Mouse (Mus musculus): Measurements from ENCODE around the gene Akr1b8. TPM values are rescaled to one million over a fixed set of nuclear protein-coding genes. Genes with fewer than 3 reads are reported as not detected.
"Not testable (repeated sequence)": the region's sequence is repeated elsewhere in the genome, so short reads cannot be mapped to it uniquely, and the experiment has no call there.

Akr1b8 gene
- polyA plus RNA-seq, 1 experiment from 2014 or later = 23.0 TPM

DNA sequence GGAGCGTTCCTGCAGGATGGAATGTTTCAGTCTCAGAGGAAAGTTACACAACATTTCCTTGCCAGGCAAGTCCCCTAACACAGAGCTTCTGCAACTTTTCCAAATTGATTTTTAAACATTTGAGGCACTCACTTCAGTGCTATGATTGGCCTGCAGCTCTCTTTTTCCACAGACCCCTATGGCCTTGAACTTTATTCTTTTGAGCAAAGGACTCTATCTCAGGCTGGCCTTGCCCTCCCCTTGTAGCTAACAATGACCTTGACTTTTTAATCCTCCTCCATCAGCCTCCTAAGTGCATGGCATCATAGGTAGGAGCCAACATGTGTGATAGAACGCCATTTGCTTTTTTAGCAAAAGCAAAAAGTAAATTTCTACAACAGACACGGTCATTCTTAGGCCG lies 52.8 kb downstream of the Akr1b8 start:
- ATAC-seq (ENCODE audit: insufficient read depth, low FRiP score, low TSS enrichment) = no peak
- H3K4me3 ChIP-seq (ENCODE audit: low read depth, low read length) = no peak overlapping the region
- H3K36me3 ChIP-seq (ENCODE audit: control insufficient read depth, insufficient read depth, low read length) = no peaks in the 10 kb centered on the region
- no peak for DNase-seq (ENCODE audit: low spot score)
- no peak overlapping the region for H3K27ac ChIP-seq (ENCODE audit: low read depth, low read length)
- no peaks in the 10 kb centered on the region for H3K4me1 ChIP-seq (ENCODE audit: control insufficient read depth, insufficient read depth, low read length)
- H3K9me3 ChIP-seq (ENCODE audit: control insufficient read depth, low read length) = no peaks in the 10 kb centered on the region
- H3K9ac ChIP-seq (ENCODE audit: low read length) = no peak overlapping the region
- WGBS = 93% methylated on average over 4 of the region's 4 CpGs
- H3K27me3 ChIP-seq (ENCODE audit: control insufficient read depth, insufficient read depth, low read length) = no peaks in the 10 kb centered on the region
- no peak overlapping the region for H3K4me2 ChIP-seq (ENCODE audit: low read depth)

DNA sequence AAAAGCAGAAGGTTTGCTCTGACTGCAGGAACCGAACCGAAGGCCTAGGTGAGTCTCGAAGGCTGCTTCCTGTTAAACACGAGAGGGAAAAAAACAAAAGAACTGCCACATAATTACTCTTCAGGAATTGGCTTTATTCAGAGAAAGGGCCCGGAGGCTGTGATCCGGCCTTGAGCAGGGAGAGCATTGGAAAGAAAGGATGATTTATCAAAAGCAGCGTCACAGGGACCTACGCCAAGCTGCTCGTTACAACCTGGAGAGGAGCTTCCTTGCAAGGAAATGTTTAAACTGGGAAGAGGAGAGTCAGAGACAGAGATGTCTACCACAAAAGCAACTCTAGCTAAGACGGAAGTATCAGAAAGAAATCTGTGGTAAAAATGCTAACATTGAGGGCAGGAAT lies 53.5 kb downstream of the Akr1b8 start:
- Histone ChIP-seq H3K9ac (ENCODE audit: low read length) (no peak overlapping the region), H3K4me3 (ENCODE audit: low read depth, low read length) (no peak overlapping the region), H3K27ac (ENCODE audit: low read depth, low read length) (no peak overlapping the region), H3K4me1 (ENCODE audit: control insufficient read depth, insufficient read depth, low read length) (no peaks in the 10 kb centered on the region), H3K27me3 (ENCODE audit: control insufficient read depth, insufficient read depth, low read length) (no peaks in the 10 kb centered on the region), H3K4me2 (ENCODE audit: low read depth) (no peak overlapping the region), H3K36me3 (ENCODE audit: control insufficient read depth, insufficient read depth, low read length) (no peaks in the 10 kb centered on the region), H3K9me3 (ENCODE audit: control insufficient read depth, low read length) (no peaks in the 10 kb centered on the region)
- 85% methylated on average over 10 of the region's 10 CpGs for WGBS
- DNase-seq (ENCODE audit: low spot score) (no peak), ATAC-seq (ENCODE audit: insufficient read depth, low FRiP score, low TSS enrichment) (no peak)

DNA sequence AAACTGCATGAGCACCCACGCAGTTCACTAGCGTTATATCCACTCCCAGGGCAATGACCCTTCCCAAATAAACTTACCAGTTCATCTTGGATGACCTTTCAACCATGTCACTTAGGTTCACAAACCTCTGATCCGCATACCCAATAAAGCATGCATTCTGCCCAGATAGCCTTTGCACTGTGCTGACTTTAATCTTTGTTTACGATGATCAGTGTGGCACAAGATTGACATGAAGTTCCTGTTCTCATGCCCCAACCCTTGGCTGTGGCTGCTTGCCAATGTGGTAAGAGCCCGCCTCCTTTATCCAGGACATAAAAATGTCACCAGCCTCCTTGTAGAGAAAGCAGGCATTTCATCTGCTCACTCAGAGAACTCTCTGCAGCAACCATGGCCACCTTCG lies 58.1 kb downstream of the Akr1b8 start, which contains the start of gene Akr1b7:
Gene Akr1b7 (plus strand): TSS at position 312 of the 400 bp plus-strand sequence.
- no peak within 1 kb of the TSS for H3K4me2 ChIP-seq (ENCODE audit: low read depth)
- no peaks in the 10 kb centered on the region for H3K4me1 ChIP-seq (ENCODE audit: control insufficient read depth, insufficient read depth, low read length)
- DNase-seq (ENCODE audit: low spot score) (no peak), ATAC-seq (ENCODE audit: insufficient read depth, low FRiP score, low TSS enrichment) (no peak)
- H3K27me3 ChIP-seq (ENCODE audit: control insufficient read depth, insufficient read depth, low read length) = no peaks in the 10 kb centered on the region
- WGBS = 88% methylated on average over 6 of the region's 6 CpGs
- H3K9me3 ChIP-seq (ENCODE audit: control insufficient read depth, low read length) = no peaks in the 10 kb centered on the region
- H3K9ac ChIP-seq (ENCODE audit: low read length) = no peak within 1 kb of the TSS
- no peak within 1 kb of the TSS for H3K4me3 ChIP-seq (ENCODE audit: low read depth, low read length)
- no peak within 1 kb of the TSS for H3K27ac ChIP-seq (ENCODE audit: low read depth, low read length)
- H3K36me3 ChIP-seq (ENCODE audit: control insufficient read depth, insufficient read depth, low read length) = no peaks in the 10 kb centered on the region

DNA sequence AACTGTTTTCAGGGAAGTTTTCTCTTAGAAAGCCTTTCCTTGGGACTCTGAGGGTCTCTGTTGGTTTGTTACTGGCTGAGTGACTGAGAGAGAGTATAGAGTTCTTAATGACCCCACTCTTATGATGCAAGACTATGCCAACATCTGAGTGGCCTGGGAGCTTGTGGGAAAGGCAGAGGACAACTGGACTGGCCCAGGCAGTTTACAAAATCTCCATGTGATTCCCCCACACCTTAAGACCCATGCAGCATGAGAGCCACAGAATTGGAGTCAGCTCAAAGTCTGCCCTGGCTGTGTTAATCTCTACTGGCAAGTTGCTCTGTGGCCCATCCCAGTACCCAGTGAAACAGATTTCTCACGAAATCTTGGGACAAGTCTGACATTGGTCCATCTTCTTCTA lies 58.8 kb downstream of the Akr1b8 start:
- Histone ChIP-seq H3K27me3 (ENCODE audit: control insufficient read depth, insufficient read depth, low read length) (no peaks in the 10 kb centered on the region), H3K27ac (ENCODE audit: low read depth, low read length) (no peak overlapping the region), H3K4me3 (ENCODE audit: low read depth, low read length) (no peak overlapping the region), H3K9ac (ENCODE audit: low read length) (no peak overlapping the region), H3K4me1 (ENCODE audit: control insufficient read depth, insufficient read depth, low read length) (no peaks in the 10 kb centered on the region), H3K4me2 (ENCODE audit: low read depth) (no peak overlapping the region), H3K9me3 (ENCODE audit: control insufficient read depth, low read length) (no peaks in the 10 kb centered on the region), H3K36me3 (ENCODE audit: control insufficient read depth, insufficient read depth, low read length) (no peaks in the 10 kb centered on the region)
- DNase-seq (ENCODE audit: low spot score) = no peak
- ATAC-seq (ENCODE audit: insufficient read depth, low FRiP score, low TSS enrichment) = no peak
- WGBS = 73% methylated on average over 1 of the region's 1 CpGs

DNA sequence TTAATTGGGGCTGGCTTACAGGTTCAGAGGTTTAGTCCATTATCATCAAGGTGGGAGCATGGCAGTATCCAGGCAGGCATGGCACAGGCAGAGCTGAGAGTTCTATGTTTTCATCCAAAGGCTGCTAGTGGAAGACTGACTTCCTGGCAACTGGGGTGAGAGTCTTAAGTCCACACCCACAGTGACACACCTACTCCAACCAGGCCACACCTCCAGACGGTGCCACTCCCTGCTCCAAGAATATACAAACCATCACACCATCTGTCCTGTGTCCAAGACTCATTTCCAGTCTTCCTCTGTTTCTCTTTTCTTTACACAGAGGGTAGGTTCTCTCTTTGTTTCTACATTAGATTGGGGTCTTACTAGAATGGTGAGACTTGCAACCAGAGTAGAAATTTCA lies 59.5 kb downstream of the Akr1b8 start:
- not testable (repeated sequence) for H3K27me3 ChIP-seq (ENCODE audit: control insufficient read depth, insufficient read depth, low read length); H3K4me2 ChIP-seq (ENCODE audit: low read depth); H3K36me3 ChIP-seq (ENCODE audit: control insufficient read depth, insufficient read depth, low read length); H3K9ac ChIP-seq (ENCODE audit: low read length); DNase-seq (ENCODE audit: low spot score); H3K27ac ChIP-seq (ENCODE audit: low read depth, low read length); ATAC-seq (ENCODE audit: insufficient read depth, low FRiP score, low TSS enrichment); H3K9me3 ChIP-seq (ENCODE audit: control insufficient read depth, low read length); H3K4me1 ChIP-seq (ENCODE audit: control insufficient read depth, insufficient read depth, low read length); H3K4me3 ChIP-seq (ENCODE audit: low read depth, low read length)
- 70% methylated on average over 1 of the region's 1 CpGs for WGBS

DNA sequence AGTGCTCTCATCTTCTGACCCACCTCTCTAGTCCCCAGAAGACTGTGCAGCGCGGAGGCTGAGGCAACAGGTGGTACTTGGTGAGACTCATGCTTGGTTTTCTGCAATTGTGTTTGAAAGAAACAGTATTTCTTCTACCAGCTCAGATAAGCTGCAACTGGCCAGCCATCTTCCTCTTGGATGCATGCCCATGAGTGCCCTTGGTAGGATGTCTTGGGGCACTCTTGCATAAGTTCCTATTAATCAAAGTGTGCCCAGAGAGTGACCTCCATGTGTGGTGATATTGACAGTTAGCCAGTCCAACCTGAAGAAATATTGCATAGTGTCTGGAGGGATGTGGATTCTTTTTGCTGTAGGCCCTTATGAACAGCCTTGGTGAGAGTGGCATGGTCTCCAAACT lies 62.6 kb downstream of the Akr1b8 start:
- no peak overlapping the region for H3K4me3 ChIP-seq (ENCODE audit: low read depth, low read length)
- no peak overlapping the region for H3K4me2 ChIP-seq (ENCODE audit: low read depth)
- no peaks in the 10 kb centered on the region for H3K27me3 ChIP-seq (ENCODE audit: control insufficient read depth, insufficient read depth, low read length)
- H3K9ac ChIP-seq (ENCODE audit: low read length) = no peak overlapping the region
- no peak for DNase-seq (ENCODE audit: low spot score)
- H3K4me1 ChIP-seq (ENCODE audit: control insufficient read depth, insufficient read depth, low read length) = no peaks in the 10 kb centered on the region
- H3K9me3 ChIP-seq (ENCODE audit: control insufficient read depth, low read length) = no peaks in the 10 kb centered on the region
- 96% methylated on average over 2 of the region's 2 CpGs for WGBS
- H3K27ac ChIP-seq (ENCODE audit: low read depth, low read length) = no peak overlapping the region
- no peak for ATAC-seq (ENCODE audit: insufficient read depth, low FRiP score, low TSS enrichment)
- no peaks in the 10 kb centered on the region for H3K36me3 ChIP-seq (ENCODE audit: control insufficient read depth, insufficient read depth, low read length)

Other genes with a start within 250 kb of the Akr1b8 start
- gene Slc35b4, start 177.0 kb upstream of the Akr1b8 start, polyA plus RNA-seq (2014; fragmentation: Nextera tagmentation; extraction: Ambion mirVana) = 49.3 and 51.2 TPM in 2 replicates
- gene Akr1b3, start 36.6 kb upstream of the Akr1b8 start, polyA plus RNA-seq (2014; fragmentation: Nextera tagmentation; extraction: Ambion mirVana) = 206 and 208 TPM in 2 replicates
- gene Akr1b10, start 30.1 kb downstream of the Akr1b8 start, polyA plus RNA-seq (2014; fragmentation: Nextera tagmentation; extraction: Ambion mirVana) = 15.1 and 15.3 TPM in 2 replicates
- 0.24 TPM in 1 of 2 replicates, not detected in the other for gene Akr1b7, start 58.2 kb downstream of the Akr1b8 start, polyA plus RNA-seq (2014; fragmentation: Nextera tagmentation; extraction: Ambion mirVana)
- gene Bpgm, start 122.1 kb downstream of the Akr1b8 start, polyA plus RNA-seq (2014; fragmentation: Nextera tagmentation; extraction: Ambion mirVana) = 59.0 and 70.7 TPM in 2 replicates
- 99.3 and 128 TPM in 2 replicates for gene Cald1, start 244.4 kb downstream of the Akr1b8 start, polyA plus RNA-seq (2014; fragmentation: Nextera tagmentation; extraction: Ambion mirVana)